23 mouse cellular contexts compared by ENCODE assay signal in the genomic region with DNA sequence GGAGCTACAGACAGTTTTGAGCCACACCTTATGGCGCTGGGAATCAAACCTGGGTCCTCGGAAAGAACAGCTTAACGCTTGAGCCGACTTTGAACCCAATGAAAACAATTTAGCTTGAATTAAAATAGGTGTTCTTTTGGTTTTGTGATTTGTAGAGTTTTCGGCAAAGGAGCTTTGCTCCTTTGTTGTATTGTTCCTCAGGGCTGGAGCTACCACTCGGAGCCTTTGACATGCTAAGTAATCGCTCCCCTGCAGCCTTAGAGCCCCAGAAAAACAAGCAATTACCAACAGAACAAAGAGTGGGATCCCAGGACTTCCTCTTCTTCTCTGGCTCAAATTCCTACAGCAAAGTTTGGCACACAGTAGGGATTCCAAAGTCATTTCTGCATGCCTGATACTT. TPM values are rescaled to one million over a fixed set of nuclear protein-coding genes. Genes with fewer than 3 reads are reported as not detected.
DNase-seq lines count a peak whose midpoint lies in the region; TF ChIP-seq lines count a peak whose summit lies in the region.
"Had no signal": no experiment of that assay in that cellular context is flagged by ENCODE, and none has a peak within 500 bp of the region (broad histone marks: within the 10 kb centered on the region; RNA-seq: fewer than 3 reads in every experiment).

No protein-coding gene starts in this region.

- TF ChIP-seq CTCF in ES-Bruce4 (IDR thresholded peaks at IDR 0.05; ENCODE audit: low read depth, low read length): no peak

- intact Hi-C loops in left cerebral cortex, postnatal 10 days (cut with DNase I): no loop called here

- H3K27me3 ChIP-seq in ES-Bruce4 (ENCODE audit: control insufficient read depth, insufficient read depth, low read length, poor library complexity, severe bottlenecking): no peaks in the 10 kb centered on the region
- H3K27me3 ChIP-seq: embryonic facial prominence, embryonic 15.5 days; forebrain, embryonic 12.5 days had no signal

- H3K9ac ChIP-seq in ES-Bruce4 (ENCODE audit: low read depth, poor library complexity, severe bottlenecking): no peak overlapping the region
- H3K9ac ChIP-seq: embryonic facial prominence, embryonic 13.5 days; embryonic facial prominence, embryonic 15.5 days; forebrain, embryonic 12.5 days had no signal

- peak overlapping the region; percentile 70 for H3K27ac ChIP-seq in ES-Bruce4 (ENCODE audit: insufficient read depth, low read length)
- H3K27ac ChIP-seq: embryonic facial prominence, embryonic 13.5 days; embryonic facial prominence, embryonic 15.5 days; forebrain, embryonic 10.5 days; forebrain, embryonic 12.5 days had no signal

- H3K9me3 ChIP-seq in ES-Bruce4 (replicated peaks; ENCODE audit: control insufficient read depth, insufficient read depth, low read length, poor library complexity, severe bottlenecking): no peaks in the 10 kb centered on the region
- H3K9me3 ChIP-seq: embryonic facial prominence, embryonic 13.5 days; embryonic facial prominence, embryonic 15.5 days; forebrain, embryonic 10.5 days; forebrain, embryonic 12.5 days; G1E had no signal

- H3K4me3 ChIP-seq in ES-Bruce4 (ENCODE audit: low read depth, low read length): no peak overlapping the region
- H3K4me3 ChIP-seq: embryonic facial prominence, embryonic 13.5 days; embryonic facial prominence, embryonic 15.5 days; erythroblast, embryonic 14.5 days; forebrain, embryonic 10.5 days; forebrain, embryonic 12.5 days had no signal

- peaks cover 7% of the 10 kb centered on the region for H3K4me1 ChIP-seq in ES-Bruce4 (ENCODE audit: control insufficient read depth, insufficient read depth, low read length)

- peak; percentile 56; the same call in 1 of the 2 replicates for TF ChIP-seq EP300 in ES-Bruce4 (IDR thresholded peaks at IDR 0.05; ENCODE audit: insufficient read depth, low read depth, low read length)

- DNase-seq in ES-CJ7 (ENCODE audit: low read depth, low spot score): peak; percentile 85
- DNase-seq in Muller cell, postnatal 12 days (ENCODE audit: inconsistent ontology term): peak; percentile 7
- peak; percentile 87 for DNase-seq in ZHBTc4 (ENCODE audit: low read depth, low spot score)
- no peak for DNase-seq in left cerebral cortex, postnatal 10 days (ENCODE audit: extremely low spot score in 1 of 2, low spot score in 2 of 2)
- no peak for DNase-seq in kidney, adult 18-20 months
- no peak for DNase-seq in right cerebral cortex, postnatal 10 days (ENCODE audit: low spot score in 2 of 2)
- DNase-seq: adrenal gland, adult 2 months; adrenal gland, postnatal 10 days; adrenal gland, postnatal 25 days; cerebellum, adult 11 months; cerebellum, adult 18-20 months; cerebellum, adult 8-10 months; cerebellum, adult 9-11 months; cerebellum, postnatal 14 days; cerebellum, postnatal 36 days; embryo, embryonic 11 days had no signal

- H3K36me3 ChIP-seq in ES-Bruce4 (ENCODE audit: control insufficient read depth, insufficient read depth, low read length, poor library complexity, severe bottlenecking): no peaks in the 10 kb centered on the region
- H3K36me3 ChIP-seq: embryonic facial prominence, embryonic 13.5 days; embryonic facial prominence, embryonic 15.5 days; forebrain, embryonic 10.5 days; forebrain, embryonic 12.5 days; G1E had no signal

- TF ChIP-seq POLR2A in ES-Bruce4 (IDR thresholded peaks at IDR 0.05; ENCODE audit: insufficient read depth, low read length): no peak

RNA-seq across cellular contexts. Expression of gene Rbbp7, which starts 4.1 kb away (rescaled TPM):
- 525 and 560 TPM in 2 replicates for polyA plus RNA-seq in ES-Bruce4 (2011; ENCODE audit: insufficient read depth, insufficient read length, low read depth, missing spikeins)
- total RNA-seq in left cerebral cortex, postnatal 10 days (2021): 100 to 1,000 TPM; 162 to 163 TPM

Comparison
In these comparisons a context has a peak if more than half of its experiments do, and no peak if none do; other contexts are left out.
1. DNase-seq: peak in ES-CJ7 (single experiment), Muller cell, postnatal 12 days (single experiment) and ZHBTc4 (single experiment); none in left cerebral cortex, postnatal 10 days (0 of 2), kidney, adult 18-20 months (single experiment) and right cerebral cortex, postnatal 10 days (0 of 2).